Mouse (Mus musculus) adrenal gland, adult (tissue): ENCODE measurements around the gene Myh3.

ENCODE experiments used
- DNase-seq, 2 experiments: peaks; one replicate each; pipeline ENCODE4 v3.0.0; 2022 to 2023; ENCODE audit warnings: low spot score in 1 of 2; ENCODE audit not compliant: inconsistent age in 2 of 2

Gene Myh3

DNA sequence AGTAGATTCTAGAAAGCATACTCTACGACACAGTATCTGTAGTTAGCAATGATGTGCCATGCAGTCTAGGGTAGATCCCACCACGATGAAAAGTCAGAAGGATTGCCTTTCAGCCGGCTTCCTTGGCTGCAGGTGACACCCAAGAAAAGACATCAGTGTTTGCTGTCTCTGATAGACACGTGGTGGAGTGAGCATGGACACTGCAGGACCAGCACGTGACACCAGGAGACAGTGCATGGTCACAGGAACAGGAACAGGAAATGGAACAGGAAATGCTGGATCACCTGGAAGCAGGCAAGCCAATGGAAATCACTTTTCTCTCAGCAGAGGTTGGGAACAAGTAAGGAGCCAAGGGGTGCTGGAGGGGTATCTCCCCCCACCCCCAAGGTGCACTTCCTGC is 65.0 kb downstream of the Myh3 start:
- no peak for DNase-seq

DNA sequence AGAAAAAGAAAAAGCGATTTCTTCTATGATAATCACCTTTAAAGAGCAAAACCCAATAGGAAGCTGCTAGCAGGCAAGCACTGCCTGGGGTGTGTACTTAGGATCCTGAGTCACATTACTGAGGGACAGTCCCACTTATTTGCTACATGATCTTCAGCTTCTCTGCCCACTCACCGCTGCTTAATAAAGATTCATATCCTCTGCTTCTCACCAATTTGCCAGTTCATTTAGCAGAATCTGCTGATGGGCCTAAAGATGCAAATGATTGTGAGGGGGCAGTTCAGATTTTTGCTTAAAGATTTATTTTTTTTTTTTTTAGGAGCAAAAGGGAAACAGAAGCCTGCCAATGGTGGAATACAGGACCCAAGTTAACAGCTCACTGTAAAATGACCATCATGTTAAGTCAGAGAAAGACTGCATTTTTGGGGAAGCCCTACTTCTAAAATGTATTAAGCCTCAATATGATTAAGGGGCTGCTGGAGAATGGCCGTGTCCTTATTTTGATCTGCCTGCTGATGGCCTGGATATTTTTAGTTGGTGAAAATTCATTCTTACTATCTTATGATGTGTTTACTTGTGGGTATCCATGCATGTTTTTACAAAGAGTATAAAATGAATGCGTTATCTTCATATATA is 65.9 kb downstream of the Myh3 start:
- DNase-seq: no peak

GRCm38 (mm10) chr11:67144559-67145265 is 66.6 kb downstream of the Myh3 start:
- DNase-seq: no peak

DNA sequence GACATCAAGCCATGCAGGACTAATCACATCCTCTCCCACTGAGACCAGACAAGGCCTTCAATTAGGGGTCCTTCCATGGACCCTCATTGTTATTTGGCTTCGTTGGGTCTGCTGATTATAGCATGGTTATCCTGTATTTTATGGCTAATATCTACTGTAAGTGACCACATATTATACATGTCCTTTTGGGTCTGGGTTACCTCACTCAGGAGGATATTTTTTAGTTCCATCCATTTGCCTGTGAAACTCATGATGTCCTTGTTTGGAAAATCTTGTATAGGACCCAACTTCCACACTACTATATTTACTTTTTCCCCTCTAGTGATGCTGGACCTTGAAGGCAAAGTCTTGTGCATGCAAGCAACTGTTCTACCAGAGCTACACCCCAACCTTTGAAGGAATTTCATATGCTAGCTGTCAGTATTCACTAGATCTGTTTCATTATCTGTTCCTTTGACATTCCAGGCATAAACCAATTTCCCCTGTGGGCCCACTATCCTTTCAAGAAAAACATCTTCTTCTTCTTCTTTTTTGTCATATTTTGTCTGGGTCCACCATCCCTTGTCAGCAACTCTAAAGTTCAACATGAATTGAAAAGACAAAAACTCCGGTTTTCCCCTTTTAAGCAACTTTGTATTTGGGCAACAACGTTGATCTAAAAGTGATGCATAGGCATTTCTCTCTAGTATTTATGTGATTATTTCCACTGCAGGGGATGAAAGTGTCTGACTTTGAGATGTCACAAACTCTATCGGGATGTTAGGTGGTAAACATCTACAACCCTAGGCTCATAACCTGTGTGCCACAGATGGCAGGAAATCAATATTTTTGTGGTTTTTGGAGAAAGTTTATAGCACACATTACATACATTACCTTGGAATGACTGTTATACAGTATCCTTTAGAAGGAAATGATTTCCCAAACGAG is 67.6 kb downstream of the Myh3 start:
- DNase-seq: no peak

- DNase-seq: no peak
Observed at GRCm38 (mm10) chr11:67146409-67147282, 68.5 kb downstream of the Myh3 start.

GRCm38 (mm10) chr11:67147283-67147921 is 69.3 kb downstream of the Myh3 start:
- DNase-seq: no peak

DNA sequence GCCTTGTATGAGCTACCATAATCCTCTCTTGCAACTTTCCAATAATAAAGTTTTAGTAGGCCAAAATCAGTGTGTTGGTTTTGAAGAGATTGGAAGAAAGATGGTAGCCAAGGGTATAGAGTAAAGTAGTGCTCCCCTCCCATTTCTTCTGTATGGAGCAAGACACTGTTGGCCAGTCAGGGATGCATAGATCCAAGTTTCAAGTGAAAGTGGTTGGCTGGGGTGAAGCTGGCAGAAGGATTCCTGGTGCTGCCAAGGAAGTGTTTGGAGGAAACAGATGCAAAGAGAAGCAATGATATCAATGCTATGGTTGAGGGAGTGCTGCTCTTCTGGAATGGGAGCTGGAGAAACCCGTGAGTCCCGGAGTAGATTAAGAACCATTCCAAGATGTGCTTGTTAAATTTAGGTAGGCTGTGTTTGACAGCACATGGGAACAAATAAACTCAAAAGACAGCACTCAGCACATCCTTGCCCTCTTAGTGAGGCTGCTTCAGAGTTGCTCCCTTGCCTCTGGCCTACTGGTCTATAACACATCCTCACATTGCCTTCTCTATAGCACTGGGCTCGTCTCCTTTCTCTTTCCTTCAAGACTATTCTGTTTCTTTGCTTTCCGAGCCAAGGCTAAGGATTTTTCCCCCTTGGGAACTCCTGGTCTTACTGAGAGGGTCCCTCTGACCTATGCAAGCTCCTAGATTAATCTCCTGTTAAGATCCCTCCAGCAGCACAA is 70.3 kb downstream of the Myh3 start:
- no peak for DNase-seq

DNA sequence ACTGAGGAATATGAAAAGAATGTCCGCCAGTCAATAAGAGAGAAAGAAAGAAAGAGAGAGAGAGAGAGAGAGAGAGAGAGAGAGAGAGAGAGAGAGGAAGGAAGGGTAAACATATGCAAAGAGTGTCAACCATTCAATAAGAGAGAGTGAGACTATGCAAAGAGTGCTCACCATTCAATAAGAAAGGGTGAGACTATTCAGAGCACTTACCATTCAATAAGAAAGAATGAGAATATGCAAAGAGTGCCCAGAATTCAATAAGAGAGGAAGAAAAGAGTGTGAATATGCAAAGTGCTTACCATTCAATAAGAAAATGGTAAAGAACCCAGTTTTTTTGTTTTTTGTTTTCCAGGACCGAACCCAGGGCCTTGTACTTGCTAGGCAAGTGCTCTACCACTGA is 72.1 kb downstream of the Myh3 start:
- no peak for DNase-seq

- no peak for DNase-seq
Observed at GRCm38 (mm10) chr11:67151159-67151558, 73.1 kb downstream of the Myh3 start.
